13 mouse cellular contexts compared by ENCODE assay signal in the genomic region with DNA sequence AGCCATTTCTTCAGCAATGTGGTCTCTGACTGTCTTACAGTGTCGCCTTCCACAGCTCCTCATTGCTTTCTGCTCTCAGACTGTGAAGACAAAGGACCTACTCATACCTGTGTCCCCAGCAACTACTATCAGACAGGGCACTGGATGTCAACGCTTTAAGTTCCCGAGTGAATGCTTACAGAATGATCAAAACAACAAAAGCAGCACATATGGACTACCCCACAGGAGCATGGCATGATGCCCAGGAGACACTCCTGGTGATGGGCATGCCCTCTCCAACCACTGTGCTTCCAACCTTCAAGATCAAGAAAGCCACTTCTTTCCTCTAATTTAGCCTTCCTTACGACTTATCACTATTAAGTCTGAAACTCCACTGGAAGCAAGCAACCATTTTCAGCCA. TPM values are rescaled to one million over a fixed set of nuclear protein-coding genes. Genes with fewer than 3 reads are reported as not detected.
"Had no signal": no experiment of that assay in that cellular context is flagged by ENCODE, and none has a peak within 500 bp of the region (broad histone marks: within the 10 kb centered on the region; RNA-seq: fewer than 3 reads in every experiment).

No protein-coding gene starts in this region.

- H3K27me3 ChIP-seq: limb, embryonic 15.5 days; midbrain, embryonic 15.5 days; stomach, embryonic 15.5 days had no signal

- ATAC-seq: midbrain, embryonic 15.5 days had no signal

- H3K9me3 ChIP-seq: limb, embryonic 15.5 days; midbrain, embryonic 15.5 days; stomach, embryonic 15.5 days had no signal

- H3K4me3 ChIP-seq: left cerebral cortex, adult 2 months; limb, embryonic 15.5 days; midbrain, embryonic 15.5 days; stomach, embryonic 15.5 days had no signal

- H3K4me2 ChIP-seq: limb, embryonic 15.5 days; midbrain, embryonic 15.5 days; stomach, embryonic 15.5 days had no signal

- H3K4me1 ChIP-seq: limb, embryonic 15.5 days; midbrain, embryonic 15.5 days; stomach, embryonic 15.5 days had no signal

- DNase-seq: kidney, postnatal 10 days; kidney, postnatal 4 days; lung, adult 18-20 months; lung, postnatal 36 days; right cerebral cortex, postnatal 14 days; thymus, postnatal 36 days had no signal

- H3K9ac ChIP-seq: limb, embryonic 15.5 days; liver, embryonic 14.5 days; midbrain, embryonic 15.5 days; stomach, embryonic 15.5 days had no signal

- H3K27ac ChIP-seq: left cerebral cortex, adult 2 months; limb, embryonic 15.5 days; liver, embryonic 14.5 days; midbrain, embryonic 15.5 days; stomach, embryonic 15.5 days had no signal

RNA-seq across cellular contexts. Expression of a gene that starts 59.8 kb away (rescaled TPM):
- total RNA-seq: megakaryocyte progenitor cell, adult 5-6 weeks had no signal
- polyA plus RNA-seq: spleen, adult 2 months had no signal
